Mouse (Mus musculus) stomach, embryonic 15.5 days (tissue): ENCODE results near the gene Fgd3. TPM values are rescaled to one million over a fixed set of nuclear protein-coding genes. Genes with fewer than 3 reads are reported as not detected.
A peak's percentile ranks its signal among the peaks of the same experiment; 100 is the strongest.

Source experiments
- ATAC-seq: fragments of 200-750 bp; cut with Nextera tagmentation; 2 replicates; pipeline ENCODE4 v1.8.0; 2017; ENCODE audit warnings: low read depth, moderate number of reproducible peaks, moderate TSS enrichment; ENCODE audit not compliant: insufficient read depth, low FRiP score
- H3K27ac ChIP-seq: fragments of 300-500 bp; sonication (generic); 2 replicates; pipeline ENCODE4 v1.5.1; 2015; ENCODE audit warnings: mild to moderate bottlenecking, inconsistent platforms
- H3K27me3 ChIP-seq: fragments of 300-500 bp; sonication (generic); replicated peaks from 2 replicates; pipeline ENCODE4 v1.6.1; 2015; ENCODE audit warnings: inconsistent platforms
- H3K36me3 ChIP-seq: fragments of 300-500 bp; sonication (generic); 2 replicates; pipeline ENCODE4 v1.6.1; 2015; ENCODE audit warnings: inconsistent platforms
- H3K4me1 ChIP-seq: fragments of 300-500 bp; sonication (generic); 2 replicates; pipeline ENCODE4 v1.6.1; 2015; ENCODE audit warnings: inconsistent platforms
- H3K4me2 ChIP-seq: fragments of 300-500 bp; sonication (generic); 2 replicates; pipeline ENCODE4 v1.6.1; 2015; ENCODE audit warnings: mild to moderate bottlenecking, inconsistent platforms
- H3K4me3 ChIP-seq: fragments of 300-500 bp; sonication (generic); replicated peaks from 2 replicates; pipeline ENCODE4 v1.5.1; 2015; ENCODE audit warnings: inconsistent platforms
- H3K9ac ChIP-seq: fragments of 300-500 bp; sonication (generic); 2 replicates; pipeline ENCODE4 v1.6.1; 2015; ENCODE audit warnings: inconsistent platforms
- H3K9me3 ChIP-seq: fragments of 300-500 bp; sonication (generic); 2 replicates; pipeline ENCODE4 v1.6.1; 2016; ENCODE audit warnings: inconsistent platforms
- WGBS: fragments of 180-500 bp; shearing (Covaris S2); methylation state at CpG from one replicate; pipeline ENCODE4 v1.1.7; 2015; 5-methylcytosine and 5-hydroxymethylcytosine counted together
- polyA plus RNA-seq: library from polyadenylated mRNA; unstranded; fragments of >200 nt; fragmentation: Nextera tagmentation; extraction: Ambion mirVana; gene quantifications from 2 replicates; pipeline ENCODE4 v1.2.1, GENCODE M21; 2015

Gene Fgd3
- polyA plus RNA-seq = 0.40 and 0.65 TPM in 2 replicates

DNA sequence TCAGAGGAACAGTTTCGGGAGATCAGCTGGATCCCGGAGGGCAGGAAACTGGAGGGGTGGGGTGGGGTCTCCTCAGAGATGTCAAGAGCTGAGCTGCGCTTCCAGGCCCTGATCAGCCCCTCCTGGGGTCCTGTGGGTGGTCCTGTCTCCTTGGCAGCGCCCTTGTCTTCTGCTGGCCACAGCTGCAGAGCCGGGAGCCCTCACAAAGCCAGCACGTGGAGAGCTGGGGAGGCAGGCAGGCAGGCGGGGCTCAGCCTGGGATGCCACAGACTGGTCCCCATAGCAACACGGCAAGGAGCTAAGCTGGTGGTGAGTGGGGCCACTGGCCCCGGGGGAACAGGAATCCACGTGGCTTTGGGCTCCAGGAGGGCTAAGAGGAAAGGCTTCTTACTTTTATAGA lies at the start of gene Fgd3:
TSS of gene Fgd3 (minus strand) at position 272 of the 400 bp plus-strand sequence.
- H3K27ac ChIP-seq = no peak within 1 kb of the TSS
- H3K36me3 ChIP-seq = no peaks in the 10 kb centered on the region
- no peaks in the 10 kb centered on the region for H3K9me3 ChIP-seq
- H3K4me2 ChIP-seq = peak within 1 kb of the TSS; percentile 40
- peaks cover 6% of the 10 kb centered on the region for H3K4me1 ChIP-seq
- no peaks in the 10 kb centered on the region for H3K27me3 ChIP-seq
- no peak within 1 kb of the TSS for H3K9ac ChIP-seq
- 2% methylated on average over 10 of the region's 10 CpGs for WGBS
- ATAC-seq = peak; percentile 52; the same call in 1 of the 2 replicates
- H3K4me3 ChIP-seq = 0 out of 2 replicates have a peak within 1 kb of the TSS, but pooled peaks have one; percentile 2

GRCm38 (mm10) chr13:49369404-49369803 lies 49.3 kb upstream of the Fgd3 start:
- Histone ChIP-seq H3K4me2 (no peak overlapping the region), H3K27ac (no peak overlapping the region), H3K4me3 (no peak overlapping the region), H3K36me3 (0 out of 2 replicates have a peak, but pooled peaks cover 3% of the 10 kb centered on the region), H3K9ac (no peak overlapping the region), H3K9me3 (no peaks in the 10 kb centered on the region), H3K4me1 (peaks cover 22% of the 10 kb centered on the region), H3K27me3 (no peaks in the 10 kb centered on the region)
- ATAC-seq = no peak
- 95% methylated on average over 10 of the region's 10 CpGs for WGBS

- H3K4me2 ChIP-seq = no peak overlapping the region
- no peak overlapping the region for H3K4me3 ChIP-seq
- H3K9me3 ChIP-seq = no peaks in the 10 kb centered on the region
- no peak for ATAC-seq
- H3K9ac ChIP-seq = no peak overlapping the region
- no peak overlapping the region for H3K27ac ChIP-seq
- H3K27me3 ChIP-seq = no peaks in the 10 kb centered on the region
- H3K4me1 ChIP-seq = peaks cover 23% of the 10 kb centered on the region
- H3K36me3 ChIP-seq = 0 out of 2 replicates have a peak, but pooled peaks cover 3% of the 10 kb centered on the region
- 72% methylated on average over 4 of the region's 4 CpGs for WGBS
These were observed 47.7 kb upstream of the Fgd3 start for GRCm38 (mm10) chr13:49367657-49368440.

- Histone ChIP-seq H3K4me2 (no peak overlapping the region), H3K27ac (no peak overlapping the region), H3K4me1 (peaks cover 31% of the 10 kb centered on the region), H3K9ac (no peak overlapping the region), H3K27me3 (no peaks in the 10 kb centered on the region), H3K9me3 (no peaks in the 10 kb centered on the region), H3K4me3 (no peak overlapping the region), H3K36me3 (0 out of 2 replicates have a peak, but pooled peaks cover 3% of the 10 kb centered on the region)
- ATAC-seq = no peak
- 58% methylated on average over 2 of the region's 2 CpGs for WGBS
These were observed 44.6 kb upstream of the Fgd3 start for GRCm38 (mm10) chr13:49364716-49365115.

DNA sequence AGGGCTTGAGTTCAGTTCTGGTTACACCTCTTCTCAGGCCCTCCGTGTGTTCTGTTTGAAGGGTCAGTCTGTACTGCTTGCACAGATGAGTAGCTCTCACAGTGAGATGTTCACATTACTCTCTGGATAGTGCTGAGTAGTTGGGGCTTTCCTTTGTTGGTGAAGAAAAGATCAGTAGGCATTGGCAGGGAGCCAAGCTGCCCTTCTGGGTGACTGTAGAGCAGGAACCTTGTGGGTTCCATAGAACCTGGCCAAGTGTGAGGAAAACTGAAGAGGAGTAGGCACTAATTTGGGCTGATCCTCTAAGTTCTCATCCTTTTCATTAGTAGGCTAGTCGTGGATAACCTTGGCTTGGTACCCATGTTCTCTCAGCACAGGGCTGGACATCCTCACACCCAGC lies 42.7 kb upstream of the Fgd3 start:
- peaks cover 31% of the 10 kb centered on the region for H3K4me1 ChIP-seq
- no peak overlapping the region for H3K4me2 ChIP-seq
- no peaks in the 10 kb centered on the region for H3K27me3 ChIP-seq
- H3K9me3 ChIP-seq = no peaks in the 10 kb centered on the region
- H3K4me3 ChIP-seq = no peak overlapping the region
- no peak overlapping the region for H3K9ac ChIP-seq
- WGBS = 71% methylated on average over 2 of the region's 2 CpGs
- peak overlapping the region; percentile 44; the same call in 1 of the 2 replicates for H3K27ac ChIP-seq
- peak; percentile 16; the same call in 1 of the 2 replicates for ATAC-seq
- H3K36me3 ChIP-seq = no peaks in the 10 kb centered on the region

DNA sequence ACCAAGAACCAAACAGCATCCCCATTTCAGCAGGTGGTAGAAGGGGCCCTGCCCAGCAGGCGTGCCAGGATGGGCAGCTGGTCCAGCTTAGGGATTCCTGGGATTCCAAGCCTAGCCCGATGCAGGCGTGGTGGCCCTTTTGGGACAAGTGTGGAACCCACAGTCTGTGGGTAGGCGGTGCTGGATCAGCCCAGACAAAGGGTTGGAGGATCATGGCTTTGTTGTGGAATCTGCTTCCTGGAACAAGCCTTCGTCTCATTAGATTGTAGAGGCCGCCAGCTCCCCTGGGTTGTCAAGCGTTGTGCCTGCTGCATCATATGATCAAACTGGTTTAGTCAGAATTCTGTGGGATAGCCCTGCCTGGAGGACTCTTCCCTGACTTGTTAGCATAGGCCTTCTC lies 42.3 kb upstream of the Fgd3 start:
- H3K9me3 ChIP-seq = no peaks in the 10 kb centered on the region
- H3K4me2 ChIP-seq = no peak overlapping the region
- H3K27ac ChIP-seq = peak overlapping the region; percentile 44
- H3K36me3 ChIP-seq = no peaks in the 10 kb centered on the region
- H3K27me3 ChIP-seq = no peaks in the 10 kb centered on the region
- 70% methylated on average over 7 of the region's 7 CpGs for WGBS
- H3K9ac ChIP-seq = no peak overlapping the region
- H3K4me3 ChIP-seq = no peak overlapping the region
- H3K4me1 ChIP-seq = peaks cover 31% of the 10 kb centered on the region
- no peak for ATAC-seq

DNA sequence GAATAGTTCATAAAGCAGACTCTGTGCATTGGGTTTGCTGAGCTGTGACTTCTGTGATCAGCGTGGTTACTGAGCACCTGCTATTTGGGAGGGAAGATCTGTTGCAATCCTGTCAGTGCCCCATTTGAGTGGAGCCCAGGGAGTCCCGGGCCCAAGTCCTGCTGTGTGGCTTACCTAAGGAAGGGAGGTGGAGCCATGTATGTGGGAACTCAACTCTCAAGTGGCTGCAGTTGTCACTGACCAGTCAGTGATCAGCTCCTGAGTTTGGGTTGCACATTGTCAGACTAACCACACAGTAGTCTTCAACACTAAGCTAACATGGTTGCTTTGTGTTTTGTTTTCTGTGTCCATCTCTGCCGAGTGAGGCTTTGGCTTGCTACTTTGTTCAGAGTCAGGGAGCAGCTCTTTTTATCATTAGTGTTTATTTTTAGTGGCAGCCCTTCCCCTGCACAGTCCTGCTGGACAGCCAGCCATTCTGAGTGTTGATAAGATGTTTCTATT lies 40.8 kb upstream of the Fgd3 start:
- Histone ChIP-seq H3K9ac (no peak overlapping the region), H3K27ac (no peak overlapping the region), H3K4me3 (no peak overlapping the region), H3K27me3 (no peaks in the 10 kb centered on the region), H3K4me1 (peaks cover 25% of the 10 kb centered on the region), H3K4me2 (no peak overlapping the region), H3K9me3 (no peaks in the 10 kb centered on the region), H3K36me3 (no peaks in the 10 kb centered on the region)
- no peak for ATAC-seq
- WGBS = 15% methylated on average over 3 of the region's 3 CpGs

DNA sequence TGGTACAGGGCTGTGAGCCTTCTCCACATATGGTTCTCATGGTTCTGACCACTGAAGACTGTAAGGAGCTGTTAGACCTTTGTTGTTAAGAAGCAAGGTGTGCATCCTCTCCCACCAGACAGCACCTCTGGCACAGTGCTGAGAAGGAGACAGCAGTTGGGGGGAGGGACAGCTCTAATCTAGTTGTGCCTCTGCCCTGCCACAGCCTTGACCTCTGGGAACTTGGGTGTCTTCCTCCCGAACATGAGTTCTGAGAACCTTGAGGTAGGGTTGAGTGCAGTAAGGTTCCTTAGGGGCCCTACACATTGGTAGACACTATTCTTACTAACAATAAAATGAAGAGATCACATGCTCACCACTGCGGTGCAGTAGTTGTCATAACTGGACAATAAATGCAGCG lies 38.1 kb upstream of the Fgd3 start:
- H3K27ac ChIP-seq = no peak overlapping the region
- no peak for ATAC-seq
- no peak overlapping the region for H3K4me3 ChIP-seq
- no peak overlapping the region for H3K4me2 ChIP-seq
- no peaks in the 10 kb centered on the region for H3K27me3 ChIP-seq
- no peaks in the 10 kb centered on the region for H3K36me3 ChIP-seq
- peaks cover 18% of the 10 kb centered on the region for H3K4me1 ChIP-seq
- H3K9me3 ChIP-seq = no peaks in the 10 kb centered on the region
- no peak overlapping the region for H3K9ac ChIP-seq
- WGBS = 88% methylated on average over 3 of the region's 3 CpGs

- Histone ChIP-seq H3K9me3 (no peaks in the 10 kb centered on the region), H3K4me1 (peaks cover 16% of the 10 kb centered on the region), H3K4me3 (no peak overlapping the region), H3K27me3 (no peaks in the 10 kb centered on the region), H3K36me3 (no peaks in the 10 kb centered on the region), H3K9ac (no peak overlapping the region), H3K4me2 (no peak overlapping the region), H3K27ac (no peak overlapping the region)
- ATAC-seq = no peak
- 93% methylated on average over 8 of the region's 8 CpGs for WGBS
These were observed 37.4 kb upstream of the Fgd3 start for GRCm38 (mm10) chr13:49357367-49358026.

- Histone ChIP-seq H3K4me2 (no peak overlapping the region), H3K36me3 (no peaks in the 10 kb centered on the region), H3K4me3 (no peak overlapping the region), H3K4me1 (peaks cover 7% of the 10 kb centered on the region), H3K9me3 (no peaks in the 10 kb centered on the region), H3K27me3 (no peaks in the 10 kb centered on the region), H3K9ac (no peak overlapping the region), H3K27ac (no peak overlapping the region)
- ATAC-seq = no peak
- WGBS = 82% methylated on average over 7 of the region's 7 CpGs
These were observed 36.0 kb upstream of the Fgd3 start for GRCm38 (mm10) chr13:49356090-49356489.

GRCm38 (mm10) chr13:49355461-49356061 lies 35.5 kb upstream of the Fgd3 start:
- H3K9me3 ChIP-seq = no peaks in the 10 kb centered on the region
- no peak overlapping the region for H3K9ac ChIP-seq
- ATAC-seq = no peak
- H3K36me3 ChIP-seq = no peaks in the 10 kb centered on the region
- H3K27ac ChIP-seq = no peak overlapping the region
- H3K4me1 ChIP-seq = peaks cover 3% of the 10 kb centered on the region
- H3K4me2 ChIP-seq = no peak overlapping the region
- H3K27me3 ChIP-seq = no peaks in the 10 kb centered on the region
- WGBS = 83% methylated on average over 11 of the region's 11 CpGs
- no peak overlapping the region for H3K4me3 ChIP-seq
